Mouse (Mus musculus): ENCODE data around the gene Ralgps2.

DNA sequence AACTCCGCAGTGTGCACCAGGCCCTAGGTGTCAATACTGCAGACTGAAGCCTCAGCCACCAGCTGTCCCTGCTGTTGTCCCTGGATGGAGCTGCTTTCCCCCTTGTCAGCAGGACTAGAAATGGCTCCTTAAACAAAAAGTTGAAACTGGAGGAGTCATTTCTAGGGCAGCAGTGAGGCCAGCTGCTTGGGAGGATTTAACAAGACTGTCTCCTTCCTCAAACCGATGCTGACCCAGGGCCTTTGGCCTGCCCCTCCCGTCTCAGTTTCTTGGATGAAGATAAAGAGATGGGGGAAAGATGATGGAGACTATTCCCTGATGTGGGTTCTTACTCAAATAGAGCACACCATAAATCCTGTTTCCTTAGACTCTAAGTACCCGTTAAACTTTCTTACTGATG is 164.2 kb downstream of the Ralgps2 start:
- no peak for TF ChIP-seq TAL1 (conservative IDR thresholded peaks at IDR 0.05; ENCODE audit: low read depth, low read length)
- TF ChIP-seq CTCF (IDR thresholded peaks at IDR 0.05; ENCODE audit: low read depth, low read length): no peak
- TF ChIP-seq POLR2AphosphoS5 (IDR thresholded peaks at IDR 0.05; ENCODE audit: insufficient replicate concordance, low read depth, low read length): no peak
